Mouse (Mus musculus) liver, adult 2 months (tissue): ENCODE measurements around the gene Smug1. TPM values are rescaled to one million over a fixed set of nuclear protein-coding genes. Genes with fewer than 3 reads are reported as not detected.

ENCODE experiments used
- DNase-seq: peaks from one replicate; pipeline ENCODE4 v3.0.0-alpha.2; 2011; ENCODE audit warnings: low read depth, low spot score; ENCODE audit errors: extremely low read depth
- H3K27ac ChIP-seq: fragments of 200-500 bp; replicated peaks from 2 replicates; pipeline ENCODE4 v1.5.1; 2012; ENCODE audit warnings: low read depth, mild to moderate bottlenecking, control low read depth, inconsistent platforms, low read length; ENCODE audit not compliant: insufficient read depth
- H3K27me3 ChIP-seq: fragments of 200-500 bp; 2 replicates; pipeline ENCODE4 v1.6.1; 2012; ENCODE audit warnings: mild to moderate bottlenecking, moderate library complexity, low read length, inconsistent platforms; ENCODE audit not compliant: control insufficient read depth, insufficient read depth
- H3K36me3 ChIP-seq: fragments of 200-500 bp; 2 replicates; pipeline ENCODE4 v1.6.1; 2012; ENCODE audit warnings: low read length, inconsistent platforms; ENCODE audit not compliant: control insufficient read depth, insufficient read depth
- H3K4me1 ChIP-seq: fragments of 200-500 bp; 2 replicates; pipeline ENCODE4 v1.6.1; 2011; ENCODE audit warnings: low read length; ENCODE audit not compliant: control insufficient read depth, insufficient read depth
- H3K4me3 ChIP-seq: fragments of 200-500 bp; 2 replicates; pipeline ENCODE4 v1.5.1; 2011; ENCODE audit warnings: low read depth, mild to moderate bottlenecking, control low read depth, low read length, moderate library complexity; ENCODE audit not compliant: insufficient read depth
- H3K79me2 ChIP-seq: fragments of 200-500 bp; 2 replicates; pipeline ENCODE4 v1.6.1; 2012; ENCODE audit warnings: inconsistent platforms, mild to moderate bottlenecking, low read length, moderate library complexity; ENCODE audit not compliant: control insufficient read depth, insufficient read depth
- H3K9ac ChIP-seq: fragments of 200-500 bp; 2 replicates; pipeline ENCODE4 v1.6.1; 2012; ENCODE audit warnings: low read depth, mild to moderate bottlenecking, control low read depth, inconsistent platforms, low read length
- CTCF ChIP-seq: fragments of 200-500 bp; IDR thresholded peaks from 2 replicates; pipeline ENCODE4 v1.5.1; 2011; ENCODE audit warnings: low read depth, low read length, control low read depth
- POLR2A ChIP-seq: fragments of 200-500 bp; IDR thresholded peaks from 2 replicates; pipeline ENCODE4 v1.6.1; 2011; ENCODE audit warnings: low read length, control low read depth; ENCODE audit not compliant: insufficient read depth; ENCODE audit errors: extremely low read depth
- WGBS: fragments of 180-500 bp; shearing (Covaris S2); methylation state at CpG from one replicate; pipeline ENCODE4 v1.1.7; 2018; 5-methylcytosine and 5-hydroxymethylcytosine counted together
- polyA plus RNA-seq: library from polyadenylated mRNA; depleted of rRNA; stranded (reverse); fragments of >200 nt; gene quantifications from 2 replicates; pipeline ENCODE4 v1.2.3, GENCODE M21; 2012
- total RNA-seq: library from RNA; depleted of rRNA; stranded (reverse); fragments of >200 nt; gene quantifications from 2 replicates; pipeline ENCODE4 v1.2.3, GENCODE M21; 2014

Gene Smug1
- total and polyA plus RNA-seq, 2 experiments: 6.8 to 9.9 TPM

- no peak overlapping the region for H3K9ac ChIP-seq
- peaks cover 6% of the 10 kb centered on the region for H3K36me3 ChIP-seq
- H3K27me3 ChIP-seq: no peaks in the 10 kb centered on the region
- no peaks in the 10 kb centered on the region for H3K79me2 ChIP-seq
- H3K4me3 ChIP-seq: no peak overlapping the region
- no peak overlapping the region for H3K27ac ChIP-seq
- TF ChIP-seq POLR2A (no peak), CTCF (no peak)
- DNase-seq: no peak
- 79% methylated on average over 32 of the region's 32 CpGs for WGBS
- H3K4me1 ChIP-seq: no peaks in the 10 kb centered on the region
Observed at GRCm38 (mm10) chr15:103155366-103156321, 11.2 kb downstream of the Smug1 start.

- no peak for DNase-seq
- Histone ChIP-seq H3K79me2 (no peaks in the 10 kb centered on the region), H3K27me3 (no peaks in the 10 kb centered on the region), H3K9ac (no peak overlapping the region), H3K4me1 (no peaks in the 10 kb centered on the region), H3K27ac (no peak overlapping the region), H3K36me3 (peaks cover 6% of the 10 kb centered on the region), H3K4me3 (no peak overlapping the region)
- WGBS: 94% methylated on average over 4 of the region's 4 CpGs
- TF ChIP-seq CTCF: no peak
- no peak for TF ChIP-seq POLR2A
Observed at GRCm38 (mm10) chr15:103152890-103153610, 13.8 kb downstream of the Smug1 start.

GRCm38 (mm10) chr15:103152371-103152770 lies 14.5 kb downstream of the Smug1 start:
- H3K4me1 ChIP-seq: peaks cover 2% of the 10 kb centered on the region
- 82% methylated on average over 3 of the region's 3 CpGs for WGBS
- H3K9ac ChIP-seq: no peak overlapping the region
- H3K27me3 ChIP-seq: no peaks in the 10 kb centered on the region
- no peak overlapping the region for H3K27ac ChIP-seq
- peaks cover 6% of the 10 kb centered on the region for H3K36me3 ChIP-seq
- TF ChIP-seq CTCF (no peak), POLR2A (no peak)
- H3K4me3 ChIP-seq: no peak overlapping the region
- peak; percentile 45 for DNase-seq
- no peaks in the 10 kb centered on the region for H3K79me2 ChIP-seq

GRCm38 (mm10) chr15:103147779-103148178 lies 19.1 kb downstream of the Smug1 start:
- TF ChIP-seq CTCF (no peak), POLR2A (no peak)
- no peaks in the 10 kb centered on the region for H3K79me2 ChIP-seq
- H3K4me1 ChIP-seq: peaks cover 4% of the 10 kb centered on the region
- H3K27me3 ChIP-seq: peaks cover 13% of the 10 kb centered on the region
- no peak overlapping the region for H3K9ac ChIP-seq
- WGBS: 32% methylated on average over 9 of the region's 9 CpGs
- H3K4me3 ChIP-seq: no peak overlapping the region
- H3K36me3 ChIP-seq: no peaks in the 10 kb centered on the region
- peak; percentile 68 for DNase-seq
- no peak overlapping the region for H3K27ac ChIP-seq

- H3K79me2 ChIP-seq: no peaks in the 10 kb centered on the region
- WGBS: 26% methylated on average over 3 of the region's 3 CpGs
- no peak overlapping the region for H3K4me3 ChIP-seq
- peaks cover 13% of the 10 kb centered on the region for H3K27me3 ChIP-seq
- H3K9ac ChIP-seq: no peak overlapping the region
- H3K36me3 ChIP-seq: no peaks in the 10 kb centered on the region
- no peak for DNase-seq
- no peak overlapping the region for H3K27ac ChIP-seq
- peaks cover 4% of the 10 kb centered on the region for H3K4me1 ChIP-seq
- TF ChIP-seq POLR2A (no peak), CTCF (no peak)
Observed at GRCm38 (mm10) chr15:103147422-103147690, 19.5 kb downstream of the Smug1 start.
